Mouse (Mus musculus) E14TG2a.4 (cell line): Measurements from ENCODE around the gene Znrf4.

Source experiments
- H3K27me3 ChIP-seq: 2 replicates; pipeline ENCODE4 v1.6.1; 2014; ENCODE audit warnings: low read length, control low read depth; ENCODE audit not compliant: insufficient read depth
- H3K36me3 ChIP-seq: 2 replicates; pipeline ENCODE4 v1.6.1; 2014; ENCODE audit warnings: low read length, control low read depth; ENCODE audit not compliant: insufficient read depth
- H3K4me1 ChIP-seq: replicated peaks from 2 replicates; pipeline ENCODE4 v1.6.1; 2014; ENCODE audit warnings: low read depth, low read length, control low read depth
- H3K4me3 ChIP-seq: replicated peaks from 2 replicates; pipeline ENCODE4 v1.5.1; 2014; ENCODE audit warnings: mild to moderate bottlenecking, low read length
- H3K9me3 ChIP-seq: 2 replicates; pipeline ENCODE4 v1.6.1; 2014; ENCODE audit warnings: low read length, control low read depth
- CTCF ChIP-seq: conservative IDR thresholded peaks from 2 replicates; pipeline ENCODE4 v1.5.1; 2014; ENCODE audit warnings: low read length
- NANOG ChIP-seq: IDR thresholded peaks from 2 replicates; pipeline ENCODE4 v1.6.1; 2014; ENCODE audit warnings: borderline replicate concordance, low read length, mixed read lengths
- POU5F1 ChIP-seq: IDR thresholded peaks from 2 replicates; pipeline ENCODE4 v1.6.1; 2014; ENCODE audit warnings: low read length, borderline replicate concordance

Gene Znrf4

DNA sequence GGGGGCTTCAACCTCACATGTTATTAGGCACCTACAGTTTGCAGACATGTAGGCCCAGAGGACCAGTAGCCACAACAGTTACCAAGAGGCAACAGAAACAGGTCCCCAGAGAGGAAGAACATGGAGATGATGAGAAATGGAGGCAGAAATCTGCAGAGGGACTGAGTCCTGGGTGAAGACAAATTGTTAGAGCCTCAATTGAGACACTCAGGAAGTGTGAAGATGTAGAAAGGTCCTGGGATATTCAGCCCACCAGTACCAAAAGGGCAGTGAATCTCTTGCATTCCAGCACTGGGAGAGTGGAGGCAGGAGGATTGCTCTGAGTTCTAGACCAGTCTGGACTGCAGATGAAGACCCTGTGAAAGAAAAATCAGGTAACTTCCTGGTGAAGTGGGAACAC lies 2.1 kb upstream of the Znrf4 start:
- Histone ChIP-seq H3K4me3 (no peak overlapping the region), H3K4me1 (peaks cover 49% of the 10 kb centered on the region), H3K36me3 (no peaks in the 10 kb centered on the region), H3K9me3 (no peaks in the 10 kb centered on the region), H3K27me3 (peaks cover 80% of the 10 kb centered on the region)
- TF ChIP-seq POU5F1 = no peak
- no peak for TF ChIP-seq NANOG
- TF ChIP-seq CTCF = no peak

DNA sequence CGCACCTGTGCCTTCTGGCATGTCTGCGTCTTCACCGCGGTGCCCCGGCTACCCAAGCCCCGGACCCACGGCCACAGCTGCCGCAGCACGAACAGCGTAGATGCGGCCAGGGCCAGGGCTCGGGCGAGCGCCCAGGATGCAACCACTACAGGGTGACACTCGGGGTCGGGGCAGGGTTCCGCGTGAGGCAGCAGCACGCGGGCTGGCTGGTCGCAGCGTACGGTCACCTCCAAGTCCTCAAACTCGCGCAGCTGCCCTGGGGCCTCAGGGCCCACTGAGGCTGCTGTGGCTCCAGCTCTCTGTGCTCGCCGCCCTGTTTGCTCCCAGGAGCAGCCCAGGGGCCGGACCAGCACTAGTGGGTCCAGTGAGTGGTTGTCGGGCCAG lies 532 bp downstream of the Znrf4 start:
- Histone ChIP-seq H3K4me1 (peaks cover 70% of the 10 kb centered on the region), H3K36me3 (no peaks in the 10 kb centered on the region), H3K4me3 (peak overlapping the region; percentile 75), H3K27me3 (peaks cover 67% of the 10 kb centered on the region), H3K9me3 (no peaks in the 10 kb centered on the region)
- TF ChIP-seq NANOG = no peak

GRCm38 (mm10) chr17:56510970-56511706 lies 1.1 kb downstream of the Znrf4 start:
- no peaks in the 10 kb centered on the region for H3K9me3 ChIP-seq
- peak overlapping the region; percentile 75 for H3K4me3 ChIP-seq
- peaks cover 70% of the 10 kb centered on the region for H3K4me1 ChIP-seq
- no peak for TF ChIP-seq NANOG
- H3K36me3 ChIP-seq = no peaks in the 10 kb centered on the region
- H3K27me3 ChIP-seq = peaks cover 68% of the 10 kb centered on the region

GRCm38 (mm10) chr17:56510473-56510969 lies 1.7 kb downstream of the Znrf4 start:
- H3K4me3 ChIP-seq = peak overlapping the region; percentile 75
- peaks cover 68% of the 10 kb centered on the region for H3K27me3 ChIP-seq
- TF ChIP-seq CTCF (no peak), POU5F1 (no peak), NANOG (no peak)
- H3K4me1 ChIP-seq = peaks cover 70% of the 10 kb centered on the region
- no peaks in the 10 kb centered on the region for H3K9me3 ChIP-seq
- no peaks in the 10 kb centered on the region for H3K36me3 ChIP-seq

DNA sequence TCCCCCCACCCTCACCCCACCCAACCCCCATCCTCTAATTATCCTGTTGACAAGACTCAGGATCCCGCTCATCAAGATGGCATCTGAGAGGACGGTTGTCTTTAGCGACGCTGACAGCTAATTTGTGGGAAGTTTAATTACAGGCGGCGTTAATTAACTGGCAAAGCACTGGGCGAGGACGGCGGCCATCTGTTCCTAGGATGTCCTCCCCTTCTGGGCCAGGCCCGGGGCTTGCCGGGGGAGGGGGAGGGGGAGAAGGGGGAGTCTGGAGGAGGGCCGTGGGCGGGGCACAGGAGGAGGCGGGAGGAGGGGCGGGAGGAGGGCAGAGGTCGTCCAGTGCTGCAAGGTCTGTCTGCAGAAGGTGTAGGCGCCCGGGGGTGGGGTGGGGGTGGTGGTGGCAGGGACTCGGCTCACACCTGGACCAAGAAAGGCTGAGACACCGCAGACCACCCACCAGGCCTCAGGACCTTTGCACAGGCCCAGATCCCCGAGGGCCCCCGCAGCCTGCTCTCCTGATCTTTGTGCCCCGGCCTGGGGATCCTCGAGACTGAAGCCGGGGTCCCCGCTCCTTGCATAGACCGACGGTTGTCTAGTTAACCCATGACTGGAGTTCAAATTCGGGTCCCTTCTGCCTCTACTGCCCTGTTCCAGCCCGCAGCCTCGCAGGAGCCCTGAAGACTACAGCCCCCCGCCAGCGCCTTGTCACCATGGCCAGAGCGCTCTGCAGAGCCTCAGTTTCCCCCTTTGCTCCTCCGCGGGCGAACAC lies 2.3 kb downstream of the Znrf4 start:
- peaks cover 69% of the 10 kb centered on the region for H3K4me1 ChIP-seq
- peak overlapping the region; percentile 75 for H3K4me3 ChIP-seq
- H3K9me3 ChIP-seq = no peaks in the 10 kb centered on the region
- H3K27me3 ChIP-seq = peaks cover 62% of the 10 kb centered on the region
- TF ChIP-seq CTCF = no peak
- TF ChIP-seq POU5F1 = no peak
- no peak for TF ChIP-seq NANOG
- no peaks in the 10 kb centered on the region for H3K36me3 ChIP-seq

DNA sequence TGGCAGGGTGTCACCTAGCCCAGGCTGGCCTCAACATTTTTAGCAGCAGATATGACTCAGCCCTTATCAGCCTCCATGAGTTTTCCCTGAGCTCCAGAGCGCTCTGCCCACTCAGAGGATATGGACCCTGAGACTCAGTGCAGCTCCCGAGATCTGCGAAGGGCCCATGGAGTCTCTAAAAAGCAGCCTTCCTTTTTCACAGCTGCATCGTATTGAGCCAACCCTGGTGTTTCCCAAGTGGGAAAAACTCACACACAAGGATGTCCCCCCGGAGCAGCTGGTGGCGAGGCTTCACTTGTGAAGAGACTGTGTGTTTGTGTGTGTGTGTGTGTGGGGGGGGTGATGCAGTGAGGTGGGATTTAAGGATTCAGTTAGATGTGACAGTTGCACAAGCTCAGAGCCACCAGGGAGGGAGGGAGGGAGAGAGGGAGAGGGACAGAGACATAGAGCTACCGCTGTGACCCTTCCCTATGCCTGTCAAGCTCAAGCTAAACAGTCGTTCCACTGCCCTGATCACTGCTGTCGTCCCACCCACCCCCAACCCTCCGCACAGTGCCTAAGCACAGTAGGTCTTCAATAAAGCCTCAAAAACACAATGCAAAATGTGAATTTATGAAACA lies 3.1 kb downstream of the Znrf4 start:
- Histone ChIP-seq H3K9me3 (no peaks in the 10 kb centered on the region), H3K4me3 (no peak overlapping the region), H3K27me3 (peaks cover 54% of the 10 kb centered on the region), H3K4me1 (peaks cover 67% of the 10 kb centered on the region), H3K36me3 (no peaks in the 10 kb centered on the region)
- TF ChIP-seq POU5F1 = no peak
- no peak for TF ChIP-seq NANOG
- no peak for TF ChIP-seq CTCF

- Histone ChIP-seq H3K27me3 (peaks cover 40% of the 10 kb centered on the region), H3K4me3 (peak overlapping the region; percentile 88), H3K36me3 (no peaks in the 10 kb centered on the region), H3K4me1 (peaks cover 68% of the 10 kb centered on the region), H3K9me3 (no peaks in the 10 kb centered on the region)
- TF ChIP-seq NANOG (no peak), CTCF (no peak), POU5F1 (no peak)
Observed at GRCm38 (mm10) chr17:56507161-56508068, 4.8 kb downstream of the Znrf4 start.
